13 mouse cellular contexts compared by ENCODE assay signal in genomic region chr3:96931261-96931681, GRCm38 (mm10). TPM values are rescaled to one million over a fixed set of nuclear protein-coding genes. Genes with fewer than 3 reads are reported as not detected.
A peak's percentile ranks its signal among the peaks of the same experiment; 100 is the strongest.
DNase-seq lines count a peak whose midpoint lies in the region; ATAC-seq lines count a peak whose summit lies in the region.
"Had no signal": no experiment of that assay in that cellular context is flagged by ENCODE, and none has a peak within 500 bp of the region (broad histone marks: within the 10 kb centered on the region; RNA-seq: fewer than 3 reads in every experiment).

No protein-coding gene starts in this region.

- no peak for ATAC-seq in heart, embryonic 13.5 days (ENCODE audit: extremely low read depth, insufficient number of reproducible peaks, low FRiP score, low TSS enrichment)
- 0 out of 2 replicates have a peak, but pooled peaks have one; percentile 21 for ATAC-seq in forebrain, embryonic 13.5 days
- ATAC-seq in midbrain, embryonic 14.5 days (ENCODE audit: low FRiP score, low TSS enrichment): no peak
- ATAC-seq in activated CD4-positive, CD25-positive, alpha-beta regulatory T cell, adult 4 months: no peak
- ATAC-seq: intestine, embryonic 16.5 days; Patski had no signal

- H3K4me2 ChIP-seq in heart, embryonic 13.5 days: peak overlapping the region; percentile 29
- H3K4me2 ChIP-seq in forebrain, embryonic 13.5 days: peak overlapping the region; percentile 38
- no peak overlapping the region for H3K4me2 ChIP-seq in midbrain, embryonic 14.5 days (ENCODE audit: low read length)

- H3K36me3 ChIP-seq in heart, embryonic 13.5 days: no peaks in the 10 kb centered on the region
- H3K36me3 ChIP-seq in forebrain, embryonic 13.5 days (ENCODE audit: poor library complexity, severe bottlenecking): no peaks in the 10 kb centered on the region
- H3K36me3 ChIP-seq in midbrain, embryonic 14.5 days (ENCODE audit: control insufficient read depth, insufficient read depth, low read length): no peaks in the 10 kb centered on the region

- peaks cover 13% of the 10 kb centered on the region for H3K4me1 ChIP-seq in heart, embryonic 13.5 days
- peaks cover 12% of the 10 kb centered on the region for H3K4me1 ChIP-seq in forebrain, embryonic 13.5 days
- H3K4me1 ChIP-seq in midbrain, embryonic 14.5 days (ENCODE audit: control insufficient read depth, insufficient read depth, low read length): peaks cover 8% of the 10 kb centered on the region; the same call in 1 of the 2 replicates

- no peak for DNase-seq in heart, postnatal 14 days
- DNase-seq in embryo, embryonic 10.5 days (ENCODE audit: low spot score): peak; percentile 63
- peak; percentile 42 for DNase-seq in midbrain, embryonic 14.5 days
- DNase-seq in thymus, adult 18-20 months: no peak
- DNase-seq in layer of hippocampus, postnatal 10 days (ENCODE audit: low spot score in 2 of 2): no peak
- DNase-seq: lung, adult 2 months had no signal

- intact Hi-C loops in heart, postnatal 14 days (cut with DNase I): no loop called here

- H3K4me3 ChIP-seq in heart, embryonic 13.5 days: no peak overlapping the region
- H3K4me3 ChIP-seq in forebrain, embryonic 13.5 days: no peak overlapping the region
- H3K4me3 ChIP-seq in midbrain, embryonic 14.5 days (replicated peaks; ENCODE audit: low read depth, low read length): no peak overlapping the region

- peak overlapping the region; percentile 25; the same call in 1 of the 2 replicates for H3K27ac ChIP-seq in heart, embryonic 13.5 days (replicated peaks)
- H3K27ac ChIP-seq in forebrain, embryonic 13.5 days: no peak overlapping the region
- H3K27ac ChIP-seq in midbrain, embryonic 14.5 days (replicated peaks; ENCODE audit: low read depth, low read length): no peak overlapping the region

- WGBS in heart, embryonic 13.5 days: 30% methylated on average over 5 of the region's 5 CpGs
- 3% methylated on average over 5 of the region's 5 CpGs for WGBS in forebrain, embryonic 13.5 days
- 8% methylated on average over 5 of the region's 5 CpGs for WGBS in midbrain, embryonic 14.5 days

- peaks cover 30% of the 10 kb centered on the region for H3K27me3 ChIP-seq in heart, embryonic 13.5 days (replicated peaks)
- no peaks in the 10 kb centered on the region for H3K27me3 ChIP-seq in forebrain, embryonic 13.5 days
- H3K27me3 ChIP-seq in midbrain, embryonic 14.5 days (ENCODE audit: control insufficient read depth, insufficient read depth, low read length): no peaks in the 10 kb centered on the region
- H3K27me3 ChIP-seq: Patski had no signal

- no peak overlapping the region; the same call in 1 of the 2 replicates for H3K9ac ChIP-seq in heart, embryonic 13.5 days
- H3K9ac ChIP-seq in forebrain, embryonic 13.5 days: no peak overlapping the region
- no peak overlapping the region for H3K9ac ChIP-seq in midbrain, embryonic 14.5 days (replicated peaks; ENCODE audit: low read length)

- no peaks in the 10 kb centered on the region for H3K9me3 ChIP-seq in heart, embryonic 13.5 days
- no peaks in the 10 kb centered on the region for H3K9me3 ChIP-seq in forebrain, embryonic 13.5 days (replicated peaks)
- H3K9me3 ChIP-seq in midbrain, embryonic 14.5 days (ENCODE audit: control insufficient read depth, low read length): no peaks in the 10 kb centered on the region

RNA-seq across cellular contexts. Expression of gene Gja8, which starts 5.5 kb away (rescaled TPM):
- polyA plus RNA-seq in heart, embryonic 13.5 days (2015; fragmentation: Nextera tagmentation; extraction: Ambion mirVana): not detected in 2 replicates
- total RNA-seq in heart, postnatal 14 days (2021): not detected
- 0.03 TPM in 1 of 2 replicates, not detected in the other for polyA plus RNA-seq in forebrain, embryonic 13.5 days (2015; fragmentation: Nextera tagmentation; extraction: Ambion mirVana)
- polyA plus RNA-seq in midbrain, embryonic 14.5 days (2014; fragmentation: Nextera tagmentation; extraction: Ambion mirVana): 0.05 TPM in 1 of 2 replicates, not detected in the other
- polyA plus RNA-seq in activated CD4-positive, CD25-positive, alpha-beta regulatory T cell, adult 4 months (2017; shearing (Covaris generic)): under 1 TPM in 1 of 2 experiments, not detected in 1; 0.08 TPM
- not detected for total RNA-seq in layer of hippocampus, postnatal 10 days (2021)
- total RNA-seq: gastrocnemius, adult 18-20 months had no signal
- polyA plus RNA-seq: lung, adult 2 months; stomach, embryonic 16.5 days had no signal

RNA-seq across cellular contexts. Expression of gene Gpr89, which starts 26.1 kb away (rescaled TPM):
- polyA plus RNA-seq in heart, embryonic 13.5 days (2015; fragmentation: Nextera tagmentation; extraction: Ambion mirVana): 24.2 and 26.6 TPM in 2 replicates
- 10 to 100 TPM; 19.0 to 21.0 TPM for total RNA-seq in heart, postnatal 14 days (2021)
- polyA plus RNA-seq in forebrain, embryonic 13.5 days (2015; fragmentation: Nextera tagmentation; extraction: Ambion mirVana): 37.4 and 38.9 TPM in 2 replicates
- polyA plus RNA-seq in midbrain, embryonic 14.5 days (2014; fragmentation: Nextera tagmentation; extraction: Ambion mirVana): 39.5 and 40.7 TPM in 2 replicates
- 10 to 100 TPM; 23.7 to 26.9 TPM for polyA plus RNA-seq in activated CD4-positive, CD25-positive, alpha-beta regulatory T cell, adult 4 months (2017; shearing (Covaris generic))
- 10 to 100 TPM; 33.8 to 45.6 TPM for total RNA-seq in layer of hippocampus, postnatal 10 days (2021)

RNA-seq across cellular contexts. Expression of gene Gja5, which starts 26.8 kb away (rescaled TPM):
- polyA plus RNA-seq in heart, embryonic 13.5 days (2015; fragmentation: Nextera tagmentation; extraction: Ambion mirVana): 113 and 126 TPM in 2 replicates
- total RNA-seq in heart, postnatal 14 days (2021): 10 to 100 TPM; 12.2 to 18.4 TPM
- 2.3 and 3.0 TPM in 2 replicates for polyA plus RNA-seq in forebrain, embryonic 13.5 days (2015; fragmentation: Nextera tagmentation; extraction: Ambion mirVana)
- 1.2 and 2.0 TPM in 2 replicates for polyA plus RNA-seq in midbrain, embryonic 14.5 days (2014; fragmentation: Nextera tagmentation; extraction: Ambion mirVana)
- polyA plus RNA-seq in activated CD4-positive, CD25-positive, alpha-beta regulatory T cell, adult 4 months (2017; shearing (Covaris generic)): under 1 TPM; 0.12 to 0.13 TPM
- 1 to 10 TPM; 1.9 to 2.1 TPM for total RNA-seq in layer of hippocampus, postnatal 10 days (2021)

Comparison
In these comparisons a context has a peak if more than half of its experiments do, and no peak if none do; other contexts are left out.
1. DNase-seq: peak in embryo, embryonic 10.5 days (single experiment) and midbrain, embryonic 14.5 days (single experiment); none in heart, postnatal 14 days (0 of 2), thymus, adult 18-20 months (0 of 2) and layer of hippocampus, postnatal 10 days (0 of 2).
2. RNA of gene Gja5, which starts 26.8 kb away (polyA plus RNA-seq): 113 to 126 TPM in heart, embryonic 13.5 days; 2.3 to 3.0 TPM in forebrain, embryonic 13.5 days, 1.2 to 2.0 TPM in midbrain, embryonic 14.5 days and 0.12 to 0.13 TPM in activated CD4-positive, CD25-positive, alpha-beta regulatory T cell, adult 4 months; every median in the first group is over 10 times any median in the second.